32 mouse cellular contexts compared by ENCODE assay signal in the genomic region with DNA sequence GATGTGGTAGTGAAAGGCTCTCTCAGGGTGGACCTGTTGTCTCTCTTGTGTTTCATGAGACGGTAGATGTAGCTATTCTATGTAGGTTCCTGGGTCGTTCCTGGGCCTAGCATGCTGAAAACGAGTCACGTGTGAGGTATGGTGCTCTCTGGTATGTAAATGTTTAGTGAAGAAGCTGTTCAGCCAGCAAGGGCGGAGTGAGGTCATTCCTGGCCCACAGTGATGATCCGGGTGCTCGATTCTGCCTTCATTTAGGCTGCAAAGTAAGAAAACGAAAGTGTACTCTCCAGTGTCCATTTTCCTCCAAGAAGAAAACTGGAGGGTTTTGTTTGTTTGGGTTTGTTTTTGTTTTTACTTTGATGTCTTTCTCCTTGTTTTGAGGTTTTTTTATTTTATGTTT. TPM values are rescaled to one million over a fixed set of nuclear protein-coding genes. Genes with fewer than 3 reads are reported as not detected.
DNase-seq lines count a peak whose midpoint lies in the region; ATAC-seq and TF ChIP-seq lines count a peak whose summit lies in the region.
"Had no signal": no experiment of that assay in that cellular context is flagged by ENCODE, and none has a peak within 500 bp of the region (broad histone marks: within the 10 kb centered on the region; RNA-seq: fewer than 3 reads in every experiment).

No protein-coding gene starts in this region.

- no peak overlapping the region for H3K4me2 ChIP-seq in lung, postnatal 0 days (replicated peaks; ENCODE audit: low read depth, low read length)
- no peak overlapping the region for H3K4me2 ChIP-seq in CH12.LX (ENCODE audit: insufficient read depth, low read depth, poor library complexity, severe bottlenecking)
- H3K4me2 ChIP-seq in intestine, postnatal 0 days (replicated peaks; ENCODE audit: low read depth), result no peak overlapping the region
- H3K4me2 ChIP-seq: forebrain, embryonic 13.5 days; heart, embryonic 12.5 days; heart, embryonic 15.5 days; hindbrain, embryonic 13.5 days; intestine, embryonic 15.5 days had no signal

- TF ChIP-seq EP300 in lung, postnatal 0 days (IDR thresholded peaks at IDR 0.05), result no peak
- no peak for TF ChIP-seq EP300 in CH12.LX (IDR thresholded peaks at IDR 0.05; ENCODE audit: low read length)

- no peak for TF ChIP-seq CTCF in lung, postnatal 0 days (IDR thresholded peaks at IDR 0.05)
- TF ChIP-seq CTCF in lung, adult 2 months (IDR thresholded peaks at IDR 0.05; ENCODE audit: insufficient read depth, low read length), result no peak
- TF ChIP-seq CTCF in CH12.LX (conservative IDR thresholded peaks at IDR 0.05 in 1 of 2, IDR thresholded peaks at IDR 0.05 in 1 of 2; ENCODE audit: low read depth in 2 of 2, low read length in 2 of 2), result no peak
- TF ChIP-seq CTCF in intestine, postnatal 0 days (IDR thresholded peaks at IDR 0.05; ENCODE audit: low read depth), result no peak

- WGBS in lung, postnatal 0 days, result 63% methylated on average over 8 of the region's 8 CpGs
- WGBS in lung, adult 2 months, result 69% methylated on average over 8 of the region's 8 CpGs
- 60% methylated on average over 8 of the region's 8 CpGs for WGBS in intestine, postnatal 0 days

- H3K27ac ChIP-seq in lung, postnatal 0 days (ENCODE audit: low read length), result no peak overlapping the region
- H3K27ac ChIP-seq in CH12.LX (ENCODE audit: insufficient read depth, low read depth), result no peak overlapping the region
- no peak overlapping the region for H3K27ac ChIP-seq in intestine, postnatal 0 days (ENCODE audit: low read depth, low read length)
- H3K27ac ChIP-seq: forebrain, embryonic 10.5 days; forebrain, embryonic 13.5 days; heart, embryonic 15.5 days; hindbrain, embryonic 10.5 days; hindbrain, embryonic 13.5 days; intestine, embryonic 15.5 days had no signal

- ATAC-seq in lung, postnatal 0 days, result no peak
- no peak for ATAC-seq in intestine, postnatal 0 days
- ATAC-seq: activated CD4-positive, CD25-positive, alpha-beta regulatory T cell, adult 4 months; forebrain, embryonic 13.5 days; forebrain, embryonic 16.5 days; hindbrain, embryonic 16.5 days; intestine, embryonic 15.5 days had no signal

- TF ChIP-seq POLR2A in lung, adult 2 months (IDR thresholded peaks at IDR 0.05; ENCODE audit: borderline replicate concordance, extremely low read depth, low read depth, low read length), result no peak
- no peak for TF ChIP-seq POLR2A in CH12.LX (IDR thresholded peaks at IDR 0.05; ENCODE audit: low read depth, low read length)

- in situ Hi-C loops in CH12.LX (cut with MboI; ENCODE audit: low pct_ligation_motif_present, low pct_unique_long_range_greater_than_20kb, low sequenced_read_pairs), result no loop called here

- peaks cover 3% of the 10 kb centered on the region; the same call in 1 of the 2 replicates for H3K4me1 ChIP-seq in lung, postnatal 0 days (ENCODE audit: insufficient read depth, low read depth, low read length)
- no peaks in the 10 kb centered on the region for H3K4me1 ChIP-seq in lung, adult 2 months (ENCODE audit: control insufficient read depth, insufficient read depth, low read length)
- H3K4me1 ChIP-seq in CH12.LX (ENCODE audit: control insufficient read depth in 1 of 2, insufficient read depth in 2 of 2), result peaks cover 0 to 7% of the 10 kb centered on the region in 2 experiments; a peak in 2 of 4 replicates
- peaks cover 6% of the 10 kb centered on the region; the same call in 1 of the 2 replicates for H3K4me1 ChIP-seq in intestine, postnatal 0 days (replicated peaks; ENCODE audit: control insufficient read depth, insufficient read depth, low read length)
- H3K4me1 ChIP-seq: forebrain, embryonic 13.5 days had no signal

- H3K9me3 ChIP-seq in lung, postnatal 0 days (ENCODE audit: low read length), result no peaks in the 10 kb centered on the region
- no peaks in the 10 kb centered on the region for H3K9me3 ChIP-seq in CH12.LX (replicated peaks; ENCODE audit: low read length)
- H3K9me3 ChIP-seq in intestine, postnatal 0 days (ENCODE audit: control insufficient read depth), result no peaks in the 10 kb centered on the region
- H3K9me3 ChIP-seq: forebrain, embryonic 10.5 days; forebrain, embryonic 13.5 days; G1E; heart, embryonic 12.5 days; heart, embryonic 15.5 days; hindbrain, embryonic 10.5 days; hindbrain, embryonic 13.5 days; intestine, embryonic 15.5 days had no signal

- no peak overlapping the region for H3K9ac ChIP-seq in lung, postnatal 0 days (replicated peaks; ENCODE audit: low read depth)
- H3K9ac ChIP-seq in CH12.LX (ENCODE audit: insufficient read depth, low read depth), result no peak overlapping the region
- H3K9ac ChIP-seq in intestine, postnatal 0 days (ENCODE audit: low read depth, low read length), result no peak overlapping the region
- H3K9ac ChIP-seq: forebrain, embryonic 13.5 days; heart, embryonic 12.5 days; heart, embryonic 15.5 days; hindbrain, embryonic 13.5 days; intestine, embryonic 15.5 days had no signal

- no peaks in the 10 kb centered on the region for H3K27me3 ChIP-seq in lung, postnatal 0 days (replicated peaks; ENCODE audit: insufficient read depth, low read length)
- H3K27me3 ChIP-seq in CH12.LX (replicated peaks), result no peaks in the 10 kb centered on the region
- no peaks in the 10 kb centered on the region for H3K27me3 ChIP-seq in intestine, postnatal 0 days (replicated peaks; ENCODE audit: control insufficient read depth, insufficient read depth, low read length)
- H3K27me3 ChIP-seq: forebrain, embryonic 13.5 days; heart, embryonic 12.5 days; heart, embryonic 15.5 days; hindbrain, embryonic 13.5 days; intestine, embryonic 15.5 days had no signal

- no peaks in the 10 kb centered on the region for H3K79me2 ChIP-seq in CH12.LX (replicated peaks; ENCODE audit: control insufficient read depth, extremely low read depth, insufficient read depth, poor library complexity, severe bottlenecking)

- dilution Hi-C loops in CH12.LX (cut with MboI; ENCODE audit: extremely low pct_ligation_motif_present, extremely low pct_unique_long_range_greater_than_20kb, low sequenced_read_pairs), result no loop called here

- H3K4me3 ChIP-seq in lung, postnatal 0 days (ENCODE audit: low read depth, low read length), result no peak overlapping the region
- no peak overlapping the region for H3K4me3 ChIP-seq in lung, adult 2 months (replicated peaks; ENCODE audit: extremely low read depth, low read depth, low read length)
- H3K4me3 ChIP-seq in CH12.LX (replicated peaks in 1 of 3; ENCODE audit: low read depth in 2 of 3, low read length in 2 of 3, poor library complexity in 1 of 3), result no peak overlapping the region
- H3K4me3 ChIP-seq in intestine, postnatal 0 days (ENCODE audit: low read depth, low read length), result no peak overlapping the region
- H3K4me3 ChIP-seq: forebrain, embryonic 10.5 days; forebrain, embryonic 13.5 days; heart, embryonic 12.5 days; heart, embryonic 15.5 days; hindbrain, embryonic 10.5 days; hindbrain, embryonic 13.5 days; intestine, embryonic 15.5 days had no signal

- no peak for TF ChIP-seq RAD21 in CH12.LX (IDR thresholded peaks at IDR 0.05; ENCODE audit: low read depth, low read length)

- DNase-seq in lung, postnatal 0 days (ENCODE audit: low spot score), result peak; percentile 11
- DNase-seq in lung, adult 2 months, result no peak
- DNase-seq in 3T3-L1 (ENCODE audit: low read depth, low spot score), result peak; percentile 41
- no peak for DNase-seq in CH12.LX (ENCODE audit: extremely low read depth)
- DNase-seq in testis, postnatal 10 days (ENCODE audit: low spot score), result no peak
- DNase-seq: adrenal gland, adult 8-10 months; adrenal gland, postnatal 25 days; cerebellum, adult 11-12 months; cerebellum, adult 8-10 months; cerebellum, postnatal 10 days; cerebellum, postnatal 36 days; gastrocnemius, postnatal 36 days; heart, postnatal 10 days; heart, postnatal 36 days had no signal

- no peaks in the 10 kb centered on the region for H3K36me3 ChIP-seq in lung, postnatal 0 days (ENCODE audit: insufficient read depth, low read length)
- no peaks in the 10 kb centered on the region for H3K36me3 ChIP-seq in CH12.LX (replicated peaks in 1 of 2; ENCODE audit: control insufficient read depth in 1 of 2, insufficient read depth in 1 of 2, low read length in 1 of 2)
- no peaks in the 10 kb centered on the region for H3K36me3 ChIP-seq in intestine, postnatal 0 days (ENCODE audit: control insufficient read depth, insufficient read depth)
- H3K36me3 ChIP-seq: forebrain, embryonic 10.5 days; G1E; heart, embryonic 12.5 days; heart, embryonic 15.5 days; hindbrain, embryonic 10.5 days; hindbrain, embryonic 13.5 days; intestine, embryonic 15.5 days had no signal

TF ChIP-seq in CH12.LX, 34 proteins besides CTCF, POLR2A, EP300 and RAD21:
- no peak for TF ChIP-seq GABPA (IDR thresholded peaks at IDR 0.05; ENCODE audit: insufficient replicate concordance, low read depth, low read length)
- peak; percentile 36; the same call in 1 of the 2 replicates for TF ChIP-seq BHLHE40 (IDR thresholded peaks at IDR 0.05; ENCODE audit: low read depth, low read length)
- no peak for TF ChIP-seq TBP (conservative IDR thresholded peaks at IDR 0.05; ENCODE audit: low read depth, low read length)

RNA-seq across cellular contexts. Expression of gene Best3, which starts 7.9 kb away (rescaled TPM):
- 0.15 and 0.43 TPM in 2 replicates for polyA plus RNA-seq in lung, postnatal 0 days (2015; fragmentation: Nextera tagmentation; extraction: Ambion mirVana)
- 2.2 and 3.4 TPM in 2 replicates for polyA plus RNA-seq in lung, adult 2 months (2012; rRNA removed)
- not detected in 2 replicates for total RNA-seq in CH12.LX (2012; rRNA removed)
- not detected in 2 replicates for total RNA-seq in CH12.LX (2014; rRNA removed)
- polyA plus RNA-seq in CH12.LX (2012; ENCODE audit: insufficient read length, low read depth), result not detected in 2 replicates
- not detected in 2 replicates for polyA plus RNA-seq in intestine, postnatal 0 days (2015; fragmentation: Nextera tagmentation; extraction: Ambion mirVana)
- total RNA-seq: G1E; granulocyte monocyte progenitor cell, adult 5-6 weeks had no signal
- polyA plus RNA-seq: activated CD4-positive, CD25-positive, alpha-beta regulatory T cell, adult 4 months; forebrain, embryonic 10.5 days; forebrain, embryonic 16.5 days; G1E; hindbrain, embryonic 10.5 days; intestine, embryonic 15.5 days had no signal

RNA-seq across cellular contexts. Expression of gene Gm10271, which starts 21.6 kb away (rescaled TPM):
- polyA plus RNA-seq in lung, postnatal 0 days (2015; fragmentation: Nextera tagmentation; extraction: Ambion mirVana), result not detected in 2 replicates
- not detected in 2 replicates for polyA plus RNA-seq in lung, adult 2 months (2012; rRNA removed)
- total RNA-seq in CH12.LX (2012; rRNA removed) (not detected in 2 replicates), CH12.LX (2014; rRNA removed) (not detected in 2 replicates)
- polyA plus RNA-seq in CH12.LX (2012; ENCODE audit: insufficient read length, low read depth), result not detected in 2 replicates
- not detected in 2 replicates for polyA plus RNA-seq in intestine, postnatal 0 days (2015; fragmentation: Nextera tagmentation; extraction: Ambion mirVana)
- total RNA-seq: adrenal gland, adult 8-10 months; adrenal gland, postnatal 25 days; G1E; gastrocnemius, adult 8-10 months; gastrocnemius, postnatal 36 days; granulocyte monocyte progenitor cell, adult 5-6 weeks; heart, postnatal 10 days; heart, postnatal 36 days had no signal
- polyA plus RNA-seq: activated CD4-positive, CD25-positive, alpha-beta regulatory T cell, adult 4 months; brain, embryonic 14.5 days; cortical plate, adult 2 months; embryonic facial prominence, embryonic 11.5 days; embryonic facial prominence, embryonic 14.5 days; forebrain, embryonic 10.5 days; forebrain, embryonic 13.5 days; forebrain, embryonic 16.5 days; G1E; heart, embryonic 12.5 days; heart, embryonic 15.5 days; hindbrain, embryonic 10.5 days; hindbrain, embryonic 13.5 days; hindbrain, embryonic 16.5 days; intestine, embryonic 15.5 days had no signal

RNA-seq across cellular contexts. Expression of gene Rab3ip, which starts 43.4 kb away (rescaled TPM):
- 29.5 and 34.2 TPM in 2 replicates for polyA plus RNA-seq in lung, postnatal 0 days (2015; fragmentation: Nextera tagmentation; extraction: Ambion mirVana)
- polyA plus RNA-seq in lung, adult 2 months (2012; rRNA removed), result 108 and 123 TPM in 2 replicates
- total RNA-seq in CH12.LX (2012; rRNA removed) (10.0 and 10.3 TPM in 2 replicates), CH12.LX (2014; rRNA removed) (13.3 and 18.3 TPM in 2 replicates)
- polyA plus RNA-seq in CH12.LX (2012; ENCODE audit: insufficient read length, low read depth), result 9.3 and 9.5 TPM in 2 replicates
- 20.9 and 21.9 TPM in 2 replicates for polyA plus RNA-seq in intestine, postnatal 0 days (2015; fragmentation: Nextera tagmentation; extraction: Ambion mirVana)

RNA-seq across cellular contexts. Expression of gene Lrrc10, which starts 51.2 kb away (rescaled TPM):
- polyA plus RNA-seq in lung, postnatal 0 days (2015; fragmentation: Nextera tagmentation; extraction: Ambion mirVana), result 0.45 and 0.58 TPM in 2 replicates
- 1.1 and 2.4 TPM in 2 replicates for polyA plus RNA-seq in lung, adult 2 months (2012; rRNA removed)
- total RNA-seq in CH12.LX (2012; rRNA removed) (not detected in 2 replicates), CH12.LX (2014; rRNA removed) (not detected in 2 replicates)
- polyA plus RNA-seq in CH12.LX (2012; ENCODE audit: insufficient read length, low read depth), result not detected in 2 replicates
- not detected in 2 replicates for polyA plus RNA-seq in intestine, postnatal 0 days (2015; fragmentation: Nextera tagmentation; extraction: Ambion mirVana)
- total RNA-seq: adrenal gland, adult 8-10 months; adrenal gland, postnatal 25 days; G1E; granulocyte monocyte progenitor cell, adult 5-6 weeks had no signal
- polyA plus RNA-seq: activated CD4-positive, CD25-positive, alpha-beta regulatory T cell, adult 4 months; embryonic facial prominence, embryonic 11.5 days; embryonic facial prominence, embryonic 14.5 days; forebrain, embryonic 10.5 days; forebrain, embryonic 13.5 days; forebrain, embryonic 16.5 days; hindbrain, embryonic 10.5 days; hindbrain, embryonic 13.5 days; hindbrain, embryonic 16.5 days; intestine, embryonic 15.5 days had no signal

Comparison
In these comparisons a context has a peak if more than half of its experiments do, and no peak if none do; other contexts are left out.
1. DNase-seq: peak in lung, postnatal 0 days (single experiment) and 3T3-L1 (single experiment); none in lung, adult 2 months (single experiment), CH12.LX (single experiment) and testis, postnatal 10 days (single experiment).